Mouse (Mus musculus) ES-E14 (cell line): ENCODE measurements around the gene Gm26620.

Experiments
- HCFC1 ChIP-seq: IDR thresholded peaks from 2 replicates; pipeline ENCODE4 v1.6.1; 2012; ENCODE audit warnings: low read length, inconsistent platforms, borderline replicate concordance; ENCODE audit not compliant: insufficient read depth
- ZC3H11A ChIP-seq: IDR thresholded peaks from 2 replicates; pipeline ENCODE4 v1.6.1; 2012; ENCODE audit warnings: low read depth, mild to moderate bottlenecking, inconsistent platforms, low read length, borderline replicate concordance

- TF ChIP-seq HCFC1 (no peak), ZC3H11A (no peak)
Observed at GRCm38 (mm10) chr1:170844380-170844779, 40.5 kb upstream of the Gm26620 start.
